Mouse (Mus musculus): ENCODE measurements around the gene Phex. TPM values are rescaled to one million over a fixed set of nuclear protein-coding genes. Genes with fewer than 3 reads are reported as not detected.

The Phex gene
- total RNA-seq, 2 experiments from 2014 or later, result 0.54 to 0.79 TPM

DNA sequence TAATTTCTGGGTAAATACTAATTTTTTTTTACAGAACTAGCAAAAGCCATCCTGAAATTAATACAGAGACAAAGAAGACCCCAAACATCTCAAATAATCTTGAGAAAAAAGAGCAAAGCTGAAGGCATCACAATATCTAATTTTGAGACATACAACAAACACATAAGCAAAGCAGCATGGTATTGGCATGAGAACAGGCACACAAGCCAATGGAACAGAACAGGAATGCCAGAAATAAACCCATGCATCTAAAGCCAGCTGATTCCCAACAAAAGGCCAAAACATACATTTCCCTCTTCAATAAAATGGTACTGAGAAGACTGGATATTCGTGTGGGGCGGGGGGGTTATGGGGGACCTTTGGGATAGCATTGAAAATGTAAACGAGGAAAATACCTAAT lies 90.7 kb downstream of the Phex start:
- DNase-seq (ENCODE audit: low spot score in 2 of 2), result no peak
- intact Hi-C loops (cut with DNase I), result no loop called here

- intact Hi-C loops (cut with DNase I), result no loop called here
- no peak for DNase-seq (ENCODE audit: low spot score in 2 of 2)
These were observed 104.8 kb downstream of the Phex start for GRCm38 (mm10) chrX:157310331-157310730.

DNA sequence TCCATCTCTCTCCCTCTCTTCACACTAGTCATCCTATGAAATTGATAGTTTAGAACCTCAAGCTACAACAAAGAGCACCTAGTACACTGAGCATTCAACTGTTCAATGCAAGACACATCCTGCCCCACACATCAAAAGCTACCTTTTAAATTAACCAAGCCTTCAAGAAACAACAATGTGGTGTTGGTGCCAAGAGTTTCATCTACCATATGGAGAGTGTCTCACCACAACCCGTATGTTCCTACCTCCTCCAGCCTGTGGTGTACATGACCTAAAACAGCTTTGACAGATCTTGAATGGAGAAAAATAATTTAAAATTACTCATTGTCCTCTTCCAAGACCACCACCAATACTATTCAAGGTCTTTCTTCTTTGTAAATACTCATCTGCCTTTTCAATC lies 106.9 kb downstream of the Phex start:
- intact Hi-C loops (cut with DNase I), result loop anchor here (10.0 kb wide), 1 partner anchor 393 kb away; no protein-coding TSS in a partner anchor

DNA sequence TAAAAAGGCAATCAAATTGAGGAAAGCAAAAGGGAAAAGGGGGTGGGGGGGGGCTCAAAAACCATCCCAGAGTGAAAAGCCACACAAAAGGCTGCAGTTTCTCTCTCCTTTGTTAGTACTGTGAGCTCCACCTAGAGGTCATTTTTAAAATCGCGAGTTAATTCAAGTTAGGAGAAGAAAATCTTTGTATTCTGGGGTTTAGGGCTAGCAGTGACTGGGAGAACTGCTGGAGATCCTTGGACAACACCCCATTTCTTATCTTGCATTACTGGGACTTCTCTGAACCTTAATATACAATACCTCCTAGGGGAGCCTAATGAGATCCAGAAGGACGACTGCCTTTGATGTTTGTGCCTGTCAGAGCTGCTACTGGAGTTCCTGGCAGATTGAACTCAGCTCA lies 107.7 kb downstream of the Phex start:
- intact Hi-C loops (cut with DNase I), result loop anchor here (10.0 kb wide), 1 partner anchor 393 kb away; no protein-coding TSS in a partner anchor
- no peak for DNase-seq (ENCODE audit: low spot score in 2 of 2)

More for the DNA sequence above, 106.9 kb downstream of the Phex start:
- DNase-seq (ENCODE audit: low spot score in 2 of 2), result no peak

DNA sequence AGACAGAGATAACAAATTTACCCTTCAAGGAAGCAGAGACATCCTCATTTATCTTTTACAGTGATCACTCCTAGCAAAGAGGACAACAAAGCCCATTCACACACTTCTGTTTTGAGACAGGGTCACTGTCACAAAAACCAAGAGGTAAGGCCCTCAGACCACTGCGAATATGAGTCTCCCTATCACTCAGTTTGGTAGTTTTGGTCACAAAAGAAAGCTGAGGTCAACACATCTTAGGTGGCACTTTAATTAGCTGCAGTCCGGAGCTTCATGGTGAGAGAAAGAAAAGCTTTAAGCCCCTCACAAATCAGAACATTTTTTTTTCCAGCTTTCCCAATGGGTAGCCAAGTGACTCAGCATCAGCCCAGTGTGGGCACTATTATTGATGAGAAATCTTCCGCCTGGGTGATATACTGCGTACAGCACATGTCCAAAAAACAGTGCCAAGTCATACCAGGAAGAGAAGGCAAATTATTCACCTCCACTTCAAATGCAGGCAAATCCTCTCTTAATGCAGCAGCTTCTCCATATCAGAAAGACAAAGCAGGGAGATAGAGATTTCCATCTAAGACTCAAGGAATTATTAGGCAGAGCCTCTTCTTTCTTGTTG lies 108.2 kb downstream of the Phex start:
- intact Hi-C loops (cut with DNase I), result loop anchor here (10.0 kb wide), 1 partner anchor 392 kb away; no protein-coding TSS in a partner anchor
- no peak for DNase-seq (ENCODE audit: low spot score in 2 of 2)

DNA sequence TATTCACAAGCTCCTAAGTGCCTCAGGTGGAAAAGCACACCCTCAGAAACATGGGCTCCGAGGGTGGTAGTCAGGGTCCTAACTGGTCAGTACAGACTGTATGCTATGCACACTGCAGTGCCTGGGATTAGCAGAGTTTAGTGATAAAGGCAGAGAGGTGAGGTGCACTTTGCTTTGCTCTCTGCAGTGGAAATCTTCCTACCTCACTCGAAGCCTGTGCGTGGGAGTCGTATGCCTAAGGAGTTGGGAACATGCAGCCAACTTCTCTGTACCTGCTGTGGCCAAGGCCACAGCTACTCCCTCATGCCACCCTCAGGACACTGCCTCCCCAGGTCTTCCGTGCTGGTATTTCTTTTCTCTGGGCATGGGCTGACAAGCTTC lies 109.3 kb downstream of the Phex start:
- intact Hi-C loops (cut with DNase I), result loop anchor here (10.0 kb wide), 1 partner anchor 391 kb away; no protein-coding TSS in a partner anchor
- peak in 1 of 2 experiments; percentile 4 for DNase-seq (ENCODE audit: low spot score in 2 of 2)

GRCm38 (mm10) chrX:157305193-157305851 lies 109.8 kb downstream of the Phex start:
- DNase-seq (ENCODE audit: low spot score in 2 of 2), result no peak
- intact Hi-C loops (cut with DNase I), result loop anchor here (10.0 kb wide), 1 partner anchor 391 kb away; no protein-coding TSS in a partner anchor

DNA sequence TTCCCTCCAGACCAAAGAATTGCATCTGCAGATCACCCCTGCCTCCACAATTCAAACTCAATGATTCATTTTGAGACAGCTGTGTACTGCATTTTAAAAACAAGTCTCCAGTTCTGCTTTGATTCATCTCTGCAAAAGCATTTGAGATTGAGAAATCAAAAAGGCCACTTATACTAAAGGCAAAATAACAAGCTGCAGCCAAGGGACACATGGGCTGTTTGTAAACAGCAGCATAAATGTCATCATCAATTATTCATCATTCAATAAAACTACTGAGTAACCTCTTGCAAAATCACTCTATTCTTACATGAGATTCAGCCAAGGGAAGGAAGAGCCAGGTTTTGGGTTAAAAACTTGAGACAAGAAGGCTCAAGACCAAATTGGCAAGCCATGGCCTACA lies 122.7 kb downstream of the Phex start:
- no peak for DNase-seq (ENCODE audit: low spot score in 2 of 2)
- intact Hi-C loops (cut with DNase I), result no loop called here

GRCm38 (mm10) chrX:157276581-157276980 lies 138.5 kb downstream of the Phex start:
- DNase-seq (ENCODE audit: low spot score in 2 of 2), result no peak
- intact Hi-C loops (cut with DNase I), result no loop called here

DNA sequence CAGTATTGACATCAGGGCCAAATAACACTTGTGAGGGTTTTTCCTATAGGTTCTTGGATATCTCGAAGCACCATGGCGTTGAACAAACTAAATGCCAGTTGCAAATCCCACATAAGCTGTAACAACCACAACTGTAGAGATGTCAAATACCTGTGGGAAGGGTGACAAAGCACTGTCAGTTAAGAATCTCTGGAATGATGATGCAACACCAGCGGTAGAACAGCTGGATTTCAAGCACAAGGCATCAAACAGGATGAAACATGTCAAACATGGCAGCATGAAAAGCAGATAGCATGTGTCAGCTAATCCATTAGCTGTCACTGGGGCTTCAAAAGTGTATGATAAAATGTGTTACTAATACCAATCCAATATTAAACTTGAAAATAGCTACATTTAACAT lies 141.8 kb downstream of the Phex start:
- intact Hi-C loops (cut with DNase I), result no loop called here
- no peak for DNase-seq (ENCODE audit: low spot score in 2 of 2)

- intact Hi-C loops (cut with DNase I), result no loop called here
- no peak for DNase-seq (ENCODE audit: low spot score in 2 of 2)
These were observed 143.5 kb downstream of the Phex start for GRCm38 (mm10) chrX:157271609-157272008.

DNA sequence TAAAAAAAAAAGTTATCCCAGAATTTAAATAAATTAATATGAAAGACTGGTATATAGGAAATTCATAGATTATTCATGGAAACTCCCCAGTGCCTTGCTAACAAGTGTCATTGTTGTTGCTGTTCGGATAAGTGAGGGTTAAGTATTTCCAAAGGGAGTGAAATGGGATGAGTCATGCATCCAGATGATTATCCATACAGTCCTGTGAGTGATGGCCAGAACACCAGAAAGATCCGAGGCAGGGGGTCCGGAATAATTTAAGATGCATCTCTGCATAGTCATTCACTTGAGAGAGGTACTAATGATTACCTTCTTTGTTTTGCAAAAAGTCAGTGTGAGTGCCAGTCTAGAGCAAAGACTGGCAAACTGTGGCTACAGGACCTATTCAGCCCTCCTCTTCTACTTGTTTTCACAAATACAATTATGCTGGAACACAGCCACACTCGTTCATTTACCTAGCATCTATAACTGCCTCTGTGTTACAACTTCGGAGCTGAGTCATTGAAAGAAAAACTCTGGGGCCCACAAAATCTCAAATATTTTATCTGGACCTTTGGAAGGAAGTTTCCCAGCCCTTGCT lies 145.3 kb downstream of the Phex start:
- DNase-seq (ENCODE audit: low spot score in 2 of 2), result no peak
- intact Hi-C loops (cut with DNase I), result no loop called here

DNA sequence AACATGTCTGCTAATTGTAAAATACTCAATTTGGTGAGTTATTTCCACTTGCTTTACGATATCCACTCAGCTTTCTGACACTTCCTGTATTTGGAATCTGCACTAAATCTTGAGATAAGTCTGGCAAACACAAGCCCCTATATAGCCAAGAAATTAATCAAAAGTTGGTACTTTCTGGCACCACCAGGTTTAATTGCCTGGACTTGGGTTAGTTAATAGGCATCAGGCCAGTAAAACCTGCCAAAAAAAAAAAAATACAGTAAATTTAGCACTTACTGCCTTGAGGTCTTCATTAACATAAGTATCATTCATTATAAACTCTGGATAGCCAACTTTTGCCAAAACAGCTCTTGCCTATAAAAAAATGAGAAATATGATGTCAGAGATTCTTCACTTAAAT lies 147.0 kb downstream of the Phex start:
- intact Hi-C loops (cut with DNase I), result no loop called here

GRCm38 (mm10) chrX:157202736-157203135 lies 212.4 kb downstream of the Phex start:
- no peak for DNase-seq (ENCODE audit: low spot score in 2 of 2)
- intact Hi-C loops (cut with DNase I), result no loop called here

More for the DNA sequence above, 147.0 kb downstream of the Phex start:
- DNase-seq (ENCODE audit: low spot score in 2 of 2), result no peak

DNA sequence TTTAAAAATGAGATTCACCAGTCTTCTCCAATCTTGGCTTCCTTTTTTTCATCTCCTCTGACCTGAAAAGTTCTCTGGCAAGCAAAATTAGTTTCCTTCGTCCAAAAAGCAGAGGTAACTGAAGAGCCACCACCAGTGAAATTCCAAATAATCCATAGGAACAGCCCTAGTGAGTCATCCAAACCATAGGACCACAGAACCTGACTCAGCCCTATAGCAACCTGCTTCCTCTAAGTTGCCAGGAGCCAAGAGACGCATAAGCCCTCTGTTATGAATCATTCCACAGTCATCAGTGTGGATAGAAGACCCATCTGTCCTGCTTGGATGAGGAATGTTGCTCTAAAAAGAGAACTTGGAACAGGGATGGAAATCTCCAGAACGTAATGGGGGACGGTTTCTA lies 230.9 kb downstream of the Phex start:
- no peak for DNase-seq (ENCODE audit: low spot score in 2 of 2)

DNA sequence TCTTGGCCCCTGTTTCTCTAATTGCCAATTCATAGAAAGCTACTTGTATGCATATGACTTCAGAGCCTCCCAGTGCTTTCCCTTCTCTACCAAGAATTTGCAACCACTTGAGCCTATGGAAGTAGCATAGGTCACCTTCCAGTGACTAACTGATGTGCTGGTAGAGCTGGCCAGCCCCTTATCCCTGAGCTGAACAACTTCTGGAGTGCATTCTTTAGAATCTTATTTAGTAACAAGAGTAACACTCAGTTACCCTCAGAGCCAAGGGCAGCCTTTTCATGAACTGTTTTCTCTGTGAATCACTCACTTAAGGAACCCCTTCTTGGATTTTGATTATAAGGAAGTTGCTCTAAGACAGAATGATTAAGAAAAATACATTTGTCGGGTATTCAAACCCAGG lies 234.3 kb downstream of the Phex start:
- intact Hi-C loops (cut with DNase I), result no loop called here
- DNase-seq (ENCODE audit: low spot score in 2 of 2), result no peak

More for the DNA sequence above, 230.9 kb downstream of the Phex start:
- intact Hi-C loops (cut with DNase I), result no loop called here

DNA sequence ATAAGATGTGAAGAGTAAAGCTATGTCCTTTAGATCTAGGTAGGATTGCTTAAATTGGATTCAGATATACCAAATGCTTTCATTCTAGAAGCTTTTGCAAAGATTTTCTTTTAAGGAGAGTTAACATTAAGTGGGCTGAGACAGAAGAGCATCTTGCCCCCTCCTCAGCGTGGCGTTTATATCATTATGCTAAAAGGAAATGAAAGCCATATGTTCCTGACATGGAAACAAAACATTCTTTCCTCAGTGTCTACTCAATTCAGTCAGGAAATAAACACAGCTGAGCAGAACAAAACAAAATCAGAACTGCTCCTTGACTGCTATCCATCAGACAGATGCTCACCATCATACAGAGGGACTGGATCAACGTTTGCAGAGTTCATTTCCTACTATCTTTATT lies 251.0 kb downstream of the Phex start:
- no peak for DNase-seq (ENCODE audit: low spot score in 2 of 2)
- intact Hi-C loops (cut with DNase I), result no loop called here

GRCm38 (mm10) chrX:157163394-157163793 lies 251.7 kb downstream of the Phex start:
- no peak for DNase-seq (ENCODE audit: low spot score in 2 of 2)
- intact Hi-C loops (cut with DNase I), result no loop called here

GRCm38 (mm10) chrX:157144675-157145074 lies 270.4 kb downstream of the Phex start:
- intact Hi-C loops (cut with DNase I), result no loop called here

DNA sequence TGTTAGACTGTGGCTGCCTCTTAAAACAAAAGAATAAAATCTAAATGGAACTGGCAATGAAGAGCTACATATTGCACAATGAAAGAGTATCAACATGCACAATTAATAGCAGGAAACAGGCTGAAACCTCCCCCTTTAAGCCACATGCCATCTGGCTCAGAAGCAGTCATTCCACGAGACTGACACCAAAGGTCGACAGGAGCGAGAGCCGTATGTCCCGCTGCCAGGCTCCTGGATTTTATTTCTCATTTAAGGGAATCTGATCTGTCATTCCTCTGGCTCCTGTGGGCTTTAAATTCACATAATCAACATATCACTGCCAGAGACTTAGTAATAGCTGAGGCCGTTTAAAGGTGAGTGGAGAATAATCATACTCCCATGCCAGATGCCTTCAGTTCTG lies 275.5 kb downstream of the Phex start:
- intact Hi-C loops (cut with DNase I), result no loop called here
- no peak for DNase-seq (ENCODE audit: low spot score in 2 of 2)

More at GRCm38 (mm10) chrX:157144675-157145074, 270.4 kb downstream of the Phex start:
- no peak for DNase-seq (ENCODE audit: low spot score in 2 of 2)

Data from left cerebral cortex, postnatal 36 days (tissue).